Mouse (Mus musculus) urinary bladder, adult 2 months (tissue): Measurements from ENCODE around the gene Upp2. TPM values are rescaled to one million over a fixed set of nuclear protein-coding genes. Genes with fewer than 3 reads are reported as not detected.

Source experiments
- DNase-seq: peaks from one replicate; pipeline ENCODE4 v3.0.0; 2022; ENCODE audit warnings: low spot score
- polyA plus RNA-seq: library from polyadenylated mRNA; depleted of rRNA; stranded (reverse); fragments of >200 nt; gene quantifications from 2 replicates; pipeline ENCODE4 v1.2.3, GENCODE M21; 2012

The Upp2 gene
- polyA plus RNA-seq, 1 experiment: 14.9 TPM

DNA sequence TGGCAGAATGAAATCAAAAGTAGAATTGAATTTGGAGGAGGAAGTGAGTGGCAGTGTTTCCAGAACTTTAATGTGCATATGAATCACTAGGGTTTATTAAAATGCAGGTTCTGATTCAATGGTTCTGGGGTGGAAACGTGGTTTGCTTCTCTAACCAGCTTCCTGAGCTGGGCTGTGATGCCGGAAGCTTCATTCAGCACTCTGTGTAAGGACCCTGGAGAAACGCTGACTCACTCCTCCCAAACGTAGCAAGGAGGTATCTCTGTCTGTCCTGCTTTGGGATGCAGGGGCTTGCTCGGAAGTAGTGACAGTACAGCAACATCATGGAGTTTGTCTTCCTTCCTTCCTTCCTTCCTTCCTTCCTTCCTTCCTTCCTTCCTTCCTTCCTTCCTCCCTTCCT, 192.6 kb downstream of the Upp2 start:
- no peak for DNase-seq

DNA sequence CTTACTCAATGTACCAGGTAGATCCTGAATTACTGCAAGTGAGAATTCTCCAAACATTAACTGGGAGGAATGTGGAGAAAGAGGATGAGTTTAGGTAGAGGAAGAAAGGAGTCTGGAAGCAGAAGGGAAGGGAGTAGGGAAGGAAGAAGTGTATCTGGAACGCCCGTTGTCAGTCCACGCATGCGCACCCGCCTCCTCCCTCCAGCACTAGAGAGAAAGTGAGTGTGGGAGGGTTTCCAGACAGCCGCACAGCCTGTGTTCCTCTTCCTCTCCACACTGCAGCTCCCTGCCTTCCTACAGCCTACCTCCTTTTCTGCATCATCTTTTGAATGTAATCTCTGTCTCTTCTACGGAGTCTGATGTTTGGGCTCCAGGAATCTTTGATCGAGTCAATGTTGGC, 198.0 kb downstream of the Upp2 start:
- no peak for DNase-seq

DNA sequence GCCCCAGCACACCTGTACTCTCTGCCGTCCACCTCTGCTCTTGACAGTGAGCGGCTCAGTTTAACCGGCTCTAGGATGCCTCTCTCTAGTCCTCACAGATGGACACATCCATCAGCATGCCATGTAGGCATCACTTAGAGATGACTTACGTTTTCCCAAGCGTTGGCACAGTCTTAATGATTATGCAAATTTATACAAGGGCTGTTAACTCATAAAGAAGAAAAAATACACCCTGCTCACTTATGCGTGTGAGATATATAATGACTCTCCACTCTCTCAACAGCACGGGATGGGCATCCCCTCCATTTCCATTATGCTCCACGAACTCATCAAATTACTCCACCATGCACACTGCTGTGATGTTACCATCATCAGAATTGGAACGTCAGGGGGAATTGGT, 206.7 kb downstream of the Upp2 start:
- DNase-seq: no peak

DNA sequence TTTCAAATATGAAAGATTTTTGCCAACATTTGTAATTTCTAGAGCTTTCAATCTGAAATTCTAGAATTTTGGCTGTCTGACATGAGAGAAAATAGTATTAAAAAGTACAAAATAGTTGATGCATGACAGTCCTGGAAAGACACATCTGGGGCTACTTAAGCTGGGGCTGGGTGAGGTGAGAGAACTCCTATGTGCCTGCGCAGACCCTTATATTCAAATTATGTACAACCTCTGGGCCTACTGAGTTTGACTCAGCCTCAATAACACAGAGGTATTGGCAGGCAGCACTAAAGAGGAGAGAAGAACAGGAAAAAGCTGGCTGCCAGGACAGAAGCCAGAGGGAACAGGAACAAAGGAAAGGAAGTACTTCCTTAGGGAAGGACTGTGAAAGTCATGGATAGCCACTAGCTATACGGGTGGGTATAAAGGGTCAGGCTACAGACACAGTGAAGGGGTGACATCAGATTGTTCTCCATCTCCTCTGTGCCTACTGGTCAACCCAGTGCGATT, 211.9 kb downstream of the Upp2 start:
- no peak for DNase-seq

DNA sequence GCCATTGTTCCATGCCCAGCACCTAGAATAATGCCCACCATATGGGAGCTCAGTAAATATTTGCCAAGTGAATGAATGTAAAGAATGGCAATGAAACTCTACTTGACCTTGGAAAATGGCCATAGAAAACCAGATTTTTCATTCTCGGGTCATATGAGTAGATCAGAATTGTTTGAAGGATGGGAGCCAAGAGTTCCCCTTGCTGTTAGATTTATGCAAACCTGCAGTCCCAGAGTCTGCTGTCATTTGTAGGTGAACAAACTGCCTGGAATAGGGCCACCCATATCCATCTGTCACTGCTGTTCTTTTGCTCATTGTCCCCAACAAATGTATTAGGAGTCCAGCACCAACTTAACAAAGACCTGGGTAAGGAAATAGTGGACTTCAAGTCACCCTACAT, 216.4 kb downstream of the Upp2 start:
- DNase-seq: no peak

DNA sequence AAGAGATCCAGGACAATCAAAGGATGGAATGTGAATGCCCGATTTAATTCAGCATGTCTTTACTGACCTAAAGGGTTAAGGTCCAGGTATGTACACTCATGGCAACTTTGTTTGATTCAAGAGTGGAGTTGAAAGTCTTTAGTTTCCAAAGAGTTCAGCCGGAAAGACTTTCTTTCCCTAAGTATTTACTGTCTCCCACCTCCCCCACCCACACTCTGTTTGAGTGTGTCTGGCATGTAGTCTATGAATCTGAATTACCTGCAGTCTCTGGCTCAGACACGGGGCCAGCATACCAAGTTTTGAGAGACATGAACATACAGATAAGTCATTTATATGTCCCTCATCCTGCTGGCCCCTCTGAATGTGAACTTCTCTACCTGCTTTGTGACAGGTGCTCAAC, 219.1 kb downstream of the Upp2 start:
- DNase-seq: no peak

DNA sequence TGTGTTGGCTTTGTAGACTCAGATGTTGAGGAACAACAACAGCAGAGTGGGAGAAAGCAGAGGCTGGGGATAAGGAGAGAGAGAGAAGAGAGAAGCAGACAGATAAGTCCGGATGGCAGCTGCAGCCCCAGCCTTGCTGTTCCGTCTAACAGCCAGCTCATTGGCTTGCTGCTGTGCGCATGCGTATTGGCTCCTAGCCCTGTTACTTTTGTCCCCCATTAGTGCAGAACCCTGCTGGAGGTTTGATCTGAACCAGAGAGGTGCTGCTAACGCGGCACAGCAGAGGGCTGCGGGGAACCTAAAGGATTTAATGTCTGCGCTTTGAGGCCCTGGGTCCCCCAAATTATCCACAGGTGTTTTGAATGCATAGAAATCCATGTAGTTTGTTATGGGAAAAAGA, 219.6 kb downstream of the Upp2 start:
- DNase-seq: no peak

DNA sequence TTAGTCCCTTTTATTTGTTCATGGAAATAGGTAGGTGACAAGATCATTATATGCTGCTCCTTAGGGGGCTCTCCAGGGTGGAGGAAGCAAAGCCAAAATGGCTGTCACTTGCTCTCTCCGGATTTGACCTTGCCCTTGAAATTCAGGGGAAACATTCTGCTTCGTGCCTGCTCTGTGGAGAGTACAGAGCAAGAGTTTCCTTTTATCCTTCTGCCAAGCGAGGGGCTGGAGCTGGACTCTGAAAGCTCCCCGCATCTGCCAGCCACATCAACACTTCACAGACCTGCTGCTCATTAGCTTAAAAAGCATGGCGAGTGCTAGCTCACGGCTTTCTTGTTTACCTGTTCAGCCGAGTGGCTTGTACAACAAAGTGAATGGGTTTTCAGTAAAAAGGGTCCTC, 220.3 kb downstream of the Upp2 start:
- DNase-seq: no peak

DNA sequence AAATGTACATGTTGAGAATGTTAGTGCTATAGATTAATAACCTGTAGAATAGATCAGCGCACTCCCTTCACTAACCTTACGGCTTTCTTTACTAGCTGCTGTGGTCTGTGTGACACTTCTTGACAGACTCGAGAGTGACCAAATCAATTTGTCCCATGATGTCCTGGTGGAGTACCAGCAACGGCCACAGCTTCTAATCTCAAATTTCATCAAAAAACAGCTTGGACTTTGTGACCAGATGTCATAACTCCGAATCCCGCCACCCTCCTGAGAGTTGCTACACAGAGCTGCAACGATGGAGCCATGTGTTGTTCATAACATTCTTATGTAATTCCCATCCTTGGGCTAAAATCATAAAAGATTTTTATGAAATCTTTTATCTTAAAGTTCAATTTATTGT, 222.8 kb downstream of the Upp2 start:
- DNase-seq: no peak

DNA sequence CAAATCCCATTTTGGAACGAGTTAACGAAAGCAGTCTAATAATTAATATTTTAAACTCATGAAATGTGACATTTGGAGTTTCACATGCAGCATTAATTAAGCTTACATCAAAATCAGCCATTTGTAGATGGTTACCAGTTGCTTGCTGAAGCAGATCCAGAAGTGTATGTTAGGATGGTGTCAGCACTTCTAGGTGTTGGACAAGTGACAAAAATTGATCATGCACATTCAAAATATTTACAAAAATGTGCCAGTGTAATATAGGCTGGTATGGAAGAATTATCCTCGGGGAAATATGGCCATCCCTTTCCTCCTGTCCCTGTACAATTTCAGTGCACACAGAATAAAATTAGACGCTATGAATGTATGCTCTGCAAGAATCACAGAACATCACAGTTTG, 223.3 kb downstream of the Upp2 start:
- no peak for DNase-seq

DNA sequence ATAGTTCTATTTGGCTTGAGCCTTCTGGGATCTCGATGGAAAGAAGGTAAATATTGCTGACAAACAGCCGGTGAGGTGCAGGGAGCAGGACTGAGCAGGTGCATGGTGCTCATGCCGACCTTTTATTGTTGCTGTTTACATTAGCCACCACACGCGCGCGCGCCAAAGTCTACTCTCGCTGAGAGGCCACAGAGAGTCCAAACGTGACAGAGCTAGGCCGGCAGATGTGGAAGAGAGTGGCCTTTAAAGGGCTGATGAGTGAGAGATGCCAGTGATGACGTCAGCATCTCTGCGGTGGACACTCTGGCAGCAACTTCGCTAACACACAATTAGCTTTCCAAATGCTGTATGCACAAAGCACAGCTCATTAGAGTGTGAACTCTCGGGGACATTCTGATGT, 227.4 kb downstream of the Upp2 start:
- DNase-seq: no peak

DNA sequence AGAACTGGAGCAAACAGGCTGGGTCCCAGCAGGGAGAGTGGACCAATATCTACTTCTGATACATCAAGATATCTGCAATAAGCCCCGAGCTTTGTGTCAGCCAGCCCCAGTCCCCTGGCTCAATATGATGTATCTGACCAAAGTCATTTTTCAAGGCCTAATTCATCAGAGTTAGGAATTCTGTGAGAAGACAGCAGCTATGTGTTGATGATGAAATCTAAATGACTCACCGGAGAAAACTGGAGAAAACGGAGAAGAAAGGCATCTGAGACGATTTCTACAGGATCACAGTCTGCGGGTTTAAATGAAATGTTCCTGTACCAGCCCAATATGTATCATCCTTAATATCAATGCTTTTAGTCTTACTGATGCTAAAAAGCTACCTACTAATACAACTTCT, 228.3 kb downstream of the Upp2 start:
- no peak for DNase-seq

DNA sequence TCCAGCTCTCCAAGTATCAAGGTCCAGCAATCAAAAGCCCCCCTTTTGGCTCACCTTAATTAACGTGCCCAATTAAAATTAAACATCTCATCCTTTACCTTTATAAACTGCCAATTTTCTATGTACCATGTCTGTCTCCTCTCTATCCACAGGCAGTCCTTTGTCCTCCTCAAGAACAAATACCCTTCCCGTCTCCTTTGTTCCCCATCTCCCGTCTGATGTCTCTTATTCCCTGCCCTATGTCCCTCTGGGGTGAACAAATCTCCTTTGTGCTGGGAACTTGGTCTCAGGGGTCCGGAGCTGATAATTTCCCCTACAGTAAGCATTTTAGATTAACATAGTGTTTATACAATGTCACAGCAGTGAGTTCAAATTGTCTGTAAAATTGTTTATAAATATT, 230.4 kb downstream of the Upp2 start:
- DNase-seq: no peak

DNA sequence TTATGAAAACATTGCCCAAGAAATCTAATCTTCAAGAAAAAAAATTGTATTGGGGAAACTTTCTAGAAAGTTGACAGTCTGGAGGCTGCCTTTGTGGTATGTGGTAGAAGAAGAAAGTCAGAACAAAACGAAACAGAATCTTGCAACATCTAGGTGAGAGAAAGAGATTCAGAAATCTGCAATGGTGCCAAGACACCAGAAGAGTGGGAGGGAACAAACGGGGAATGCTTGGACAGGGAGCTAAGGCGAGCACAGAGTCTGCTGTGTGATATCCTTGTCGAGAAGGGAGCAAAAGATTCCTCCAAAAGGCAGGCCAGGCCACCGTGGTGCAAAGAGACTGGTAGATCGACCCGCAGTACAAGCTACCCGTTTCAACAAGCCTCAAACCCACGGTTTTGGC, 232.0 kb downstream of the Upp2 start:
- no peak for DNase-seq

DNA sequence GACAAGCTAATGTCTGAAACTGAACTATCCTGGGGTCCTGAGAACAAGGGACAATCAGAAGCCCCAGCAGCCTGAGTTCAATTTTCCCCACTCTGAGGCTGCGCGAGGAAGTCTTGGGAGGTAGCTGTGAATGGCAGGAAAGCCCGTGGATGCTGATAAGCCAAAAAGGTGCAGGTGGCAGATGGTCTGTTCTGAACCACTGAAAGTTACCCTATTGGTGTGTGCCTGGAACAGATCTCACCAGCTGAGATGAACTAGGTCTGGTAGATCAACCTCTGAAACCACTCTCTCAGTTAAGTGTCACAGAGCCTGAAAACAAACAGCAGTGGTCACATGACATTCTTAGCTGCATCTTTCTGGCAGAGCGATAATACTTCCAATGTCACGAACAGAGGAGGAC, 232.5 kb downstream of the Upp2 start:
- DNase-seq: no peak

DNA sequence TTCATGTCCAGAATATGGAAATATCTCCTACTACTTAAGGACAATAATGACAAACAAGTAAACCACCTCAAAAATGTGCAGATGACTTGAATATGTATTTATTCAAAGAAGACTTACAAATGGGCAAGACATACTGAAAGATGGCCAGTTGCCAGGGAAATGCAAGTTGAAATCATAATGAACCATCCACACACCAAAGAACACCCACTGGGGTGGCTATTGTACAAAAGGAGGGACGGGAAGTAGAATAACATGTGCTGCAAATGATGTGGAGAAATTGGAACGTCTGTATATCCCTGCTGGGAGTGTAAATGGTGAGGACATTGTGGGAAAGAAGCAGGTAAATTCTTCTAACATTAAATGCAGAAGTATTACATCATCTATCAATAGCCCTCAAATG, 245.8 kb downstream of the Upp2 start:
- DNase-seq: no peak

DNA sequence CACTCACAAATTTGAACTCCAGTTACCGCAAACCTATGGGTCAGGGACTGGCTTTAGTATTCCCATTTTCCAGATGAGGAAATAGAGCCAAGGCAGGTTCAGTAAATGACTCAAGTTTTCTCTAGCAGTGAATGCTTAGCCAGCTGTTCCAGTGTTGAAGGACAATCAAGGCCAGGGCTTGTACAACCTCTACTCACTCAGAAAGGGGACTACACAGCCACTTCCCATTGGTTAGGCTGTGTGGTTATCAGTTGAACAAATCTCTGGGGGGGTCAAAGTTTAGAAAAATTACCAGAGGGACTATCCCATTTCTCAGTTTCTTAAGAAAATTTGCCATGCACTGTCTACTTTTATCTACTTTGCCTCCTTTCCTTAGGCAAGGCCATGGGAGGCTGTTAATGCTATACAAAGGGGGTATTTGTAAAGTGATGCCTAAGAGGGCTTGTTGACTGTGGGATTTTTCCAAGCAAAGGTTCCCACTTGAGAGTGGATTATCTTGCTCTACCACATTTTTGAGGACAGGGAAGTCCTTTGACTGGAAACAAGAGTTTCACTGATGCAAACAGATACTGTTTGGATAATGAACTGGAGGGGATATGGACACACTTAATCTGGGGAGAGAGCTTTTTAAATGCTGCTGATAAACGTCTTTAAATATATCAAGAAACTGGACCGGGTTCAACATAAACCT, 262.0 kb downstream of the Upp2 start:
- DNase-seq: no peak

DNA sequence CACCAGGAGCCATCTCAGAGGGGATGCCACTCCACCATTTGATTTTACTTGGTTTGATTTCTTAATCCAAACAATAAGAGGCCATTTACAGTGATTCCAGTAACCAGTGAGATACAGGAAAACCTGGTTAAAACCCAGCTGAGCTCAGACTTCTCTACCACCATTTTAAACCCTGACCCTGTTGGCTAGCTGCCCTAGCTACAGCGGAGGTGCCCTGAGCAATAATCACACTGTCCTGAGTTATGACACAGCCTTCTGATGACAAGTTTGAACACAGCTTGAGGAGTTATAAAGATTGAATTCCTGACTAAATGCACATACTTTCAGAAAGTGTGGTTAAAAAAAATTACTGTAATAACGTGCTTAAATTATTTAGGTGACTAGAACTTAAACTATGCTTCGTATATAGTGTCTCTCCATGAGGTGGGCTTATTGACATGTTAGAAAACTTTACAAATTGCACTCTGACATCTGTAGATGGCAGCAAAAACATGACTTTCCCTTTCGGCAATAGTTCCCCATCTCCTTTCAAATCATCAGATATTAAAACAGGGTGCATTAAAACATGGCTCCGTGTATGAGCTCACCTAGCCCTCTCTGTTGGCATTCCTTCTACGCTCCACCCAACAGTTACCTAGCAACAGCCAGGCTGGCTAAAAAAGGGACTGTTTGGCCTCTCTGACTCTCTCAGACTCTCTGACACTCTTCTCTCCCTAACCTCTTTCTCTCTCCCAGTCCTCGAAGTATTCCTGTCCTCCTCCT, 263.1 kb downstream of the Upp2 start:
- no peak for DNase-seq

DNA sequence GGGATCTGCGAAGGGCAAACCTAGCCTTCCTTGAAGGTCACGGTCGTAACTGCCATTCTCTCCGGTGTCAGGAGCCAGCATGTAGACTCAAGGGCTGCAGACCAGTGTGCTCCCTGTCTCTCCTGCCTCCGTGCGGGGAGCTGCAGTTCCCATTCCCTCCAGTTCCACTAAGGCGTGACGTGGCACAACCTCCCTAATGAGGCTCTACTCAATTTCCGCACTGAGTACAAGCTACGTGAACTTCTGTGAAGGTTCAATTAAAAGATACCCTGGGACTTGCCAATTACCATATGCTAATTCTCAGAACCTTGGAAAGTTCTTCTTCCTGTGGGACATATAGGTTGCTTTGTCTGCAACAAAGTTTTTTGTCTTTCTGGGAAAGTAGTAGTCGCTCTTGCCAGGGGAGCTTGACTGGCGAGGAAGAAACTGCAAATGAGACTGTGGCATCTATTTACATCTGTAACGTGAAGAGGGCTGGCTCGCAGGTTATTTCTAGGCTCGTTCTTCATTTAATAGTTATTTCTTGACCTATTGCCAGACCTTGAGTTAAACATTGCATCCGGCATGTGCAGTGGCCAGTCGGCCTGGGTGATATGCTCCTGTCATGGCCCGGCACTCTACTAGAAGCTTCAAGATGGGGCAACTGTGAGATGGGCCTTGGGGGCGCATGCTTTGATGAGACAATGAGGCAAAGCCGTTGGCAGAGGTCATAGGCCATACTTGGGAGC, 265.3 kb downstream of the Upp2 start:
- no peak for DNase-seq

DNA sequence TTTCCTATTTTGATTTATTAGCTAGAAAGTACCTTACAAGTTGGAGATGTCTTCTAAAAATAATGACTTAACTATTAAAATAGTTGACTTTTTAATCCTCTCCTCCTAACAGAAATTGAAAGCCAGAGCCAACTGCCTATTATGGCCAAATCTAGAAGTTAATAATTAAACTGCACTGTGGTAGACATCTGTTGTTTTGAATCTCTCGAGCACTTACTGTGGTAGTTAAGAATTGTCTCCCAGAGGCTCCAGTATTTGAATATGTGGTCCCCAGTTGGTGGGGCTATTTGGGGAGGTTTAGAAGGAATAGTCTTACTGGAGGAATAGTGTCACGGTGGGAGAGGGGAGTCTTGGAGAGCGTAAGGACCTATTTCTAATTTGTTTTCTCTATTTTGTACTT, 273.9 kb downstream of the Upp2 start:
- DNase-seq: no peak

DNA sequence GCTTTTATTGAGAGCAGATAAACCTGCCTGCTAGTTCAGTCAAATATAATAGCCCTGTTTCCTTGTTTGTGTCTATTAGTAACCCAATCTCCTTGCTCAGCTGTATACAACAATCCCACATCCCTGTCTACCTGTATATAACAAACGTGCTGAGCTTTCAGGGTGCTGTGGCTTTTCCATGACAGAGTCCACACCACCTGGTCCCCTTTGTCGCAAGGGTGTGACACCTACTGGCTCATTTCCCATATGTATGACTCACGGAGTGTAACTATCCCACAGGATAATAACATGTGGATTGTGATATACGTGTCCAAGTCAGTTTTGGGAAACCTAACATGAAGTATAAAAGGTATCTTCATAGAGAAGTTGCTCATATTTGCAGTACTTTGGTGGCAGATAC, 275.3 kb downstream of the Upp2 start:
- no peak for DNase-seq
